Mouse (Mus musculus) hindlimb bud, embryonic 11.5 days (tissue): ENCODE measurements around the gene A030005L19Rik.
"Not testable (repeated sequence)": the region's sequence is repeated elsewhere in the genome, so short reads cannot be mapped to it uniquely, and the experiment has no call there.

Experiments used
- DNase-seq: peaks from one replicate; pipeline ENCODE4 v3.0.0-alpha.2; 2012; ENCODE audit warnings: low read depth, low spot score; ENCODE audit errors: extremely low spot score

The A030005L19Rik gene

DNA sequence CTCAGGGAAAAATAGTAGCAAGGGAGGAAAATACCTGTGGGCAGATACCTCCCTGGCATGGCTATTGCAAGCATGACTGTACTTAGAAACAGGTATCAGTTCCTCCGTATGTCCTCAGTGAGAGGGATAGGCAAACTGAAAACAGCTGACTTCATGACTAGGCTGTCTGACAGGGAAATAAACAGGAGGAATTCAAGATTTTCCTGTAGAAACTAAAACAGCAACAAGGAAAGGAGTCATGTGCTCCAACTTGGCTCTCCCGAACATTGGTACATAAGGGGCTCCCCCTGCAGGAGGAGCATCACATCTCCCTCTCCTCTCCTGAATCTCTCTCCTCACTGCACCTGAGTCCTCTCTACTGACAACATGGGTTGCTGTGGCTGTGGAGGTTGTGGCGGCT, at the start of gene A030005L19Rik:
TSS of gene A030005L19Rik (plus strand) at position 301 of the 400 bp plus-strand sequence.
- no peak for DNase-seq

DNA sequence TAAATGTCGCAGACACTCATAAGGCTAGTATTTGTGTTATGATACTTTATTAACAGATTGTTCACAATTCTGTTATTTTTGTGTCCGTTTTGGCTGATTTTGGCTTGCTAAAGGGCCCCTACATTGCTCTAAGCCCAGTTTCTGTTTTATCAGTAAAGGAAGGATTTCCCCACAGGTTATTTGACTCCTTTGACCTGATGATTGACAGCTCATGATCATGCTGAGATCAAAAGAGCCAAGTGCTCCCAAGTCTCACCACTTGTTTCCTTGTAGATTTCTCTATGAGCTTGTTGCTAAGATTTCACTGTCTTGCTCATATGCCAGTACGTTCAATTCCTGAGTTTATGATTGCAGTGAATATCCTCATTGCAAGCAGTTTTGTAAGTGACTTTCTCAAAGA, 42.9 kb upstream of the A030005L19Rik start:
- no peak for DNase-seq

DNA sequence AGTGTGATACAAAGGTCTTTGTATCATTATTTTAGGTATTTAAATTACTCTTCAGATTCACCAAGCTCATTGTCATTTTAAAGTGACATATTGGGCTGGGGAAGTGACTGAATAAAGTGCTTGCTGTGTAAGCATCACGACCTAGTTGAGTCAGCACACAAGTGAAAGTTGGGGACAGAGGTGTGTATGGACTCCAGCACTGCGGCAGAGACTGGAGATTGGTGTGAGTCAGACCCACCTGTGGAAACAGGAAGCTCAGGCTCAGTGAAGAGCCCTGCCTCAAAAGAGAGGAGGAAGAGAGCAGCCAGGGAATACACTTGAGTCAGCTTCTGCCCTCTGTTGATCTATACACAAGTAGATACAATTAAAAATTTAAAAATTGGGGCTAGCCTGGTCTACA, 34.0 kb upstream of the A030005L19Rik start:
- no peak for DNase-seq

DNA sequence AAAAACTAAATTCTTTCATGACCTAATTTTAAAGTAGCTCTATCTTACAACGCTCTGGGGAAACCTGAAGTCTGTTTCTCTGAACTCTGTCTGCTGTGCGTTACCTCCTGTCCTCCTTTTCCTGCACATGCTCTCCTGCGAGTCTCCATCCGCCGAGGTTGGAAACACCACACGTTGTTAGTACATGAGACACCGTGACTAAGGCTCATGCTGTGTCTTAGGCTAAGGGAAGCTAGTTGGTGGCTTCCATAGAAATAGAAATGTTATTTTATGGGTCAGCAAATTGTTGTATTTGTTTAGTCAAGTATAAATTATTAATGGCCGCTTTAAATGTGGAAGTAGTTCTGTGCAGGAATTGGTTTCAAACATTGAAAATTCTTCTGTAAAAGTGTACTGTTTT, 32.9 kb upstream of the A030005L19Rik start:
- no peak for DNase-seq

DNA sequence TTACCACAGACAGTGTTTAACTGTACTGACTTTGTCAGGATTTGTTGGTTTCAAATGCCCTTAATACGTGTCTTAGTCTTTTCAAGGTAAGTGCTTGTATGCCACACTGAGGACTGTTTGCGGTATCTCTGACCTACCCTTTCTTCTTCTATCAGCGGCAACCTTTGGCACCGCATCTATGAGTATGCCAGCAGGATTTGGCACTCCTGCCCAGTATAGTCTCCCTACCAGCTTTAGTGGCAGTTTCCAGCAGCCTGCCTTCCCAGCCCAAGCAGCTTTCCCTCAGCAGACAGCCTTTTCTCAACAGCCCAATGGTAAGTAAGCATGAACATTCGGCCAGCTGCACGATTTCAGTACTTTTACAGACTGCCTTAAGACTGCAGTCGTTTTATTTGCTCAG, 19.9 kb upstream of the A030005L19Rik start:
- DNase-seq: no peak

DNA sequence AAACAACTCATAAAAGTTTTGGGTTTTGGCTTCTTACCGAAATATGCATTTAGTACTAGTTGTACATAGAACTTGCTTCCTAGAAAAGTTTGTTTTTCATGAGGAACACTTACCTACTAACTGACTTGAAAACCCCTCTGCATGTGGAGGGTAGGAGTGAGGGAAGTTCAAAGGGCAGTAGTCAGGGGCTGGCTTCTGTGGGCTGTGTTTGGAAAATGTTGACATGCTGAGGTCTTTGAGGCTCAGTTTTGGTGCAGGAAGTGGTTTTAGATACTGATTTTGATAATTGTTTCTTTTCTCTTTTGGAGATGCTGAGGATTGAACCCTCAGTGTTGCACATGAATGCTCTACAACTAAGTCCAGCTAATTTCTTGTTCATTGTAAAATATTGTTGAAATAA, 12.6 kb upstream of the A030005L19Rik start:
- DNase-seq: no peak

DNA sequence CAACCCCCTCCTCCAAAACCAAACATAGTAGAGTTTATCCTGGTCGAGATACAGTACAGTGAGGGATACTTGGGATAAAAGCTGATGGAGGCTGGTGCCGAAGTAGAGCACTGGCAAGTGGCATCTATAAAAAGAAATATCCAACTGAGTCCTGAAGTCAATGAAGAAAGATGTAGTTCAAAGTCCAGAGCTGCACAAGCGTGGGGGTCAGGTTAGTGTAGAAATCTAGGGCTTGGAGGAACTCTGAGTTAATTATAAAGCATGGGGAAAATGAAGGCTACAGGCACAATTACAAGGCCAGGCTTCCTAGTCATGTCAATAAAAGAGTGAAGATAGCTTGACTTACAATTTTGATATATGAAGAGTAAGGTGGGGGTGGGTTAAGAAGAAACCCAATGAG, 11.9 kb upstream of the A030005L19Rik start:
- no peak for DNase-seq

DNA sequence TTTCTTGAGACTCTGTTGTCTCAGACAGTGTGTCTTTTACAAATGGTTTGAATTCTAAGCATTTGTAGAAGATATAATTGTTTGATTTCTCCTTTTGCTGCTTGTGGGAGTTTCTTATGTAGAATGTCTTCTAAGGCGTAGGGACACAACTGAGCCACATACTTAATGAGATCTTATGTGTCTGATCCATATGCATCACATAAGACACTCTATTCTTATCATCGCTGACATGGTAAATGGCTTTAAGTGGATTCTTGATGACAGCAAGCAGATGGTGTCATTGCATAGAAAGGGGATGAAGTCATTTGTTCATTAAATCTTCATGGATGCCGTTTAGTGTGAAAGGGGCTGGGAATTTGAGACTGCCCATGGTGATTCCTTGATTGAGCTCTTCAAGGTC, 7.2 kb upstream of the A030005L19Rik start:
- no peak for DNase-seq

DNA sequence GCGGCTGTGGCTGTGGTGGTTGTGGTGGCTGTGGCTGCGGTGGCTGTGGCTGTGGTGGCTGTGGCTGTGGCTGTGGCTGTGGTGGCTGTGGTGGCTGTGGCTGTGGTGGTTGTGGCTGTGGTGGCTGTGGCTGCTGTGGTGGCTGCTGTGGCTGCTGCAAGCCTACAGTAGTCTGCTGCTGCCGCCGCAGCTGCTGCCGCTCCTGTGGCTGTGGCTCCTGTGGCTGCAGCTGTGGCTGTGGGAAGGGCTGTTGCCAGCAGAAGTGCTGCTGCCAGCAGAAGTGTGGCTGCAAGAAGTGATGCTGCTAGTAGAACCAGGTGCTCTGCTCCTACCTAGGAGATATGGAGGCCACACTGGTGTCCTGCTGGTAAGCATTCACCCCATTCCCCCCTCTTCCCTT, 309 bp downstream of the A030005L19Rik start:
- not testable (repeated sequence) for DNase-seq

DNA sequence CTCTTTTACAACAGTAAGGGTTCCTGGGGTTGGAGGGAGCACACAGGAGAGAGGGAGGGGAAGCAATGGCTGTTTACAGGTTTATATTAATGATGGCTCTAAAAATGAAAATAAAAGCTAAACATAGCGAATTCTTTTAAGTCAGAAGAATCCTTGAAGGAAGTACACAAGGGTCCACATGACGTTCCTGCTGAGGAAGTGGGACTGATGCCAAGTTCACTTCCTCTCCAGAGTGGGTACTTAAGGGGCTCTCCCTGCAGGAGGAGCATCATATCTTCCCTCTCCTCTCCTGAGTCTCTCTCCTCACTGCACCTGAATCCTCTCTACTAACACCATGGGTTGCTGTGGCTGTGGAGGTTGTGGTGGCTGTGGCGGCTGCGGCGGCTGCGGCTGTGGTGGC, 11.5 kb downstream of the A030005L19Rik start, which contains the start of gene A030014E15Rik:
TSS of gene A030014E15Rik (plus strand) at position 268 of the 400 bp plus-strand sequence.
- no peak for DNase-seq

DNA sequence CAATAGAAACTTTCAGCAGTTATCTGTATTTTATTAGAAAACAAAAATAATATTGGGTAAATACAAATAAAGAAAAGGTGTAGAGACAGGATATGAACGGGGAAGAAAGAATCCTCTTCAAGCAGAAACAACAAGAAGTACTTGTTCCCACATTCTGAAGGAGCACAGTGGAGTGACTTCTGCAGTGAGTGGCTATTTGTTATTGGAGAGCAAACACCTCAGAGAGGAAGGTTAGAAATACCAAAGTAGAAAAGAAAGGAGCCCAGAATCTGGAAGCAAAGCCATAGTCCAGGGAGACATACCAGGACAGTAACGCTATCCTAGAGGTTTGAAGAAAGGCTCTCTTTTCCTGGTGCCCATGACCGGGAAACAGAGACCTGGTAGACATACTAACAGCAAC, 17.4 kb downstream of the A030005L19Rik start:
- DNase-seq: not testable (repeated sequence)

DNA sequence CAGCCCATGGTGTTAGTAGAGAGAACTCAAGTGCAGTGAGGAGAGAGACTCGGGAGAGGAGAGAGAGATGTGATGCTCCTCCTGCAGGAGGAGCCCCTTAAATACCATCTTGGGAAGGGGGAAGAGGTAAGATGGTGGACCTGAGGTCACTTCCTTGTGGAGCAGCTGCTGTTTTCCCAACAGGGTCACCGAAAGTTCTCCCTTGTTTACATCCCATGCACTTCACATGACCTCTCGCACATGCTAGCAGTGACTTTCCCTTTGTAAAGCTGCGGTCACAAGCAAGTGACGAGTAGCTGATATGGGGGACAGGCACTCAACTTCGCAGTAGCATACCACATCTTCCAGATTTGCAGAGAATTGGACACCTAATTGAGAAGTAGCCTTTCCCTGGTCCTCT, 18.2 kb downstream of the A030005L19Rik start, which contains the start of gene Gm6217:
TSS of gene Gm6217 (minus strand) at position 74 of the 400 bp plus-strand sequence.
- DNase-seq: not testable (repeated sequence)

DNA sequence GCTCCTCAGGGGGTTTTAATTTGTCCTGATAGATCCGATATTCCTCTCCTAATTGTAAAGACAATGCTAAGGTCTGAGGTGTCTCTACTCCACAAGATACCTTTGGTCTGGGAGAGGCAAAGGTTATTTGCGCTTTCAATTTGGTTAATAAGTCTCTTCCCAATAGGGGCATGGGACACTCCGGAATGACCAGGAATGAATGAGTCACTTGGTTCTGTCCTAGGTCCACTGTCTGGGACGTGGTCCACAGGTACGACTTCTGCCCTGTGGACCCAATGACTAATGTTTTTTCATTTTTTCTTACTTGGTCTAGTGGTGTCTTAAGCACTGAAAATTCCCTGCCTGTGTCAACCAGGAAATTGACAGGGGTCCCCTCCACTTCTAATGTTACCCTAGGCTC, 25.5 kb downstream of the A030005L19Rik start:
- DNase-seq: no peak

DNA sequence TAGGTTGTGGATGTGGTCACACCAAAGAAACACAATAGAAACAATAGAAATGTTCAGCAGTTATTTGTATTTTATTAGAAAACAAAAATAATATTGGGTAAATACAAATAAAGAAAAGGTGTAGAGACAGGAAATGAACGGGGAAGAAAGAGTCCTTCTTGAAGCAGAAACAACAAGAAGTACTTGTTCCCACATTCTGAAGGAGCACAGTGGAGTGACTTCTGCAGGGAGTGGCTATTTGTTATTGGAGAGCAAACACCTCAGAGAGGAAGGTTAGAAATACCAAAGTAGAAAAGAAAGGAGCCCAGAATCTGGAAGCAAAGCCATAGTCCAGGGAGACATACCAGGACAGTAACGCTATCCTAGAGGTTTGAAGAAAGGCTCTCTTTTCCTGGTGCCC, 29.4 kb downstream of the A030005L19Rik start:
- DNase-seq: not testable (repeated sequence)

DNA sequence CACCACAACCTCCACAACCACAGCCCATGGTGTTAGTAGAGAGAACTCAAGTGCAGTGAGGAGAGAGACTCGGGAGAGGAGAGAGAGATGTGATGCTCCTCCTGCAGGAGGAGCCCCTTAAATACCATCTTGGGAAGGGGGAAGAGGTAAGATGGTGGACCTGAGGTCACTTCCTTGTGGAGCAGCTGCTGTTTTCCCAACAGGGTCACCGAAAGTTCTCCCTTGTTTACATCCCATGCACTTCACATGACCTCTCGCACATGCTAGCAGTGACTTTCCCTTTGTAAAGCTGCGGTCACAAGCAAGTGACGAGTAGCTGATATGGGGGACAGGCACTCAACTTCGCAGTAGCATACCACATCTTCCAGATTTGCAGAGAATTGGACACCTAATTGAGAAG, 30.2 kb downstream of the A030005L19Rik start, which contains the start of gene A030003K21Rik:
TSS of gene A030003K21Rik (minus strand) at position 94 of the 400 bp plus-strand sequence.
- not testable (repeated sequence) for DNase-seq

DNA sequence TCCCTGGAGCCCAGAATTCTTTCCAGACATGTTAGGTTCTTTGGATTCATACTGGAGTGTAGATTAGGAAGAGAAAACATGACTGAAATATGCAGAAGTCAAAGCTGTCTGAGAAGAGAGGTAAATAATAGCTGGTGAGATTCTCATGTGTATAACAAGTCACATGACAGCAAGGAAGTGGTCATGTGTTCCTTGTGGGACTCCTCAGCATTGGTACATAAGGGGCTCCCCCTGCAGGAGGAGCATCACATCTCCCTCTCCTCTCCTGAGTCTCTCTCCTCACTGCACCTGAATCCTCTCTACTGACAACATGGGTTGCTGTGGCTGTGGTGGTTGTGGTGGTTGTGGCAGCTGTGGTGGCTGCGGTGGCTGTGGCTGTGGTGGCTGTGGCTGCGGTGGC, 32.9 kb downstream of the A030005L19Rik start:
- DNase-seq: not testable (repeated sequence)

DNA sequence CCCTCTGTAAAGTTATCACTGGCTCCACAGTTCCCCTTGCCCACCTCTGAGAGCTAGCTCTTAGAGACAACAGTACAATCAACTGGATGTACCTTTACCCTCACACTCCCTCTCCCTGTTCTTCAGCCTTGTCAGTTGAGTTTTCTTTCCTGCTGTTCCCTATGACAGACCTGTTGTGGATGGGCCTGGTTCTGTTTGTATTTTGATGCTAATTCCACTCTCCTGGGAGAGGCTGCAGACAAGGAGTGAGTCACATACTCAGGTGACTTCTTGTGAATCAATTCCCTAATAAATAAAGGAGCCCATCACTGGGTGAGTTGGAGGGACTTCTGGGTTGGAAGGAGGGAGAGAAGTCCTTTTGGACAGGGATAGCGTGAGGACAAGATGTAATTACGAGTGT, 35.5 kb downstream of the A030005L19Rik start:
- no peak for DNase-seq

DNA sequence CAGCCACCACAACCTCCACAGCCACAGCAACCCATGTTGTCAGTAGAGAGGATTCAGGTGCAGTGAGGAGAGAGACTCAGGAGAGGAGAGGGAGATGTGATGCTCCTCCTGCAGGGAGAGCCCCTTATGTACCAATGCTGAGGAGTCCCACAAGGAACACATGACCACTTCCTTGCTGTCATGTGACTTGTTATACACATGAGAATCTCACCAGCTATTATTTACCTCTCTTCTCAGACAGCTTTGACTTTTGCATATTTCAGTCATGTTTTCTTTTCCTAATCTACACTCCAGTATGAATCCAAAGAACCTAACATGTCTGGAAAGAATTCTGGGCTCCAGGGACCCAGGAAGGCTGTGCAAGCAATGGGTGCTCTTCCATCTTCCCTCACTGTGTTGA, 42.8 kb downstream of the A030005L19Rik start, which contains the start of gene Gm7544:
TSS of gene Gm7544 (minus strand) at position 101 of the 400 bp plus-strand sequence.
- not testable (repeated sequence) for DNase-seq

DNA sequence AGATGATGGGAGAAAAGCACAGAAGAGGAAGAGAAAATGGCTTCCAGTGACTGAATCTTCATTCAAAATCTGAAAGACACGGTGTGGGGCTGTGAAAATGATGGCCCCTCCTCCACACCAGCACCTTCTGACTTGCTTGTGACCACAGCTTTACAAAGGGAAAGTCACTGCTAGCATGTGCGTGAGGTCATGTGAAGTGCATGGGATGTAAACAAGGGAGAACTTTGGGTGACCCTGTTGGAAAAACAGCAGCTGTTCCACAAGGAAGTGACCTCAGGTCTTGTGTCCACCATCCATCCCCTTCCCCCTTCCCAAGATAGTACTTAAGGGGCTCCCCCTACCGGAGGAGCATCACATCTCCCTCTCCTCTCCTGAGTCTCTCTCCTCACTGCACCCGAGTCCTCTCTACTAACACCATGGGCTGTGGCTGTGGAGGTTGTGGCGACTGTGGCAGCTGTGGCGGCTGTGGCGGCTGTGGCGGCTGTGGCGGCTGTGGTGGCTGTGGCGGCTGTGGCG, 46.8 kb downstream of the A030005L19Rik start, which contains the start of gene Gm47955:
TSS of gene Gm47955 (plus strand) at position 417 of the 516 bp plus-strand sequence.
- DNase-seq: no peak
